Mouse (Mus musculus): Measurements from ENCODE around the gene Ap2a2. TPM values are rescaled to one million over a fixed set of nuclear protein-coding genes. Genes with fewer than 3 reads are reported as not detected.

The Ap2a2 gene
- polyA plus RNA-seq (2015; fragmentation: Nextera tagmentation; extraction: Ambion mirVana), result 86.6 and 93.4 TPM in 2 replicates

GRCm38 (mm10) chr7:141561682-141562391 lies at the start of gene Ap2a2:
Gene Ap2a2 (plus strand): TSS chr7:141562173.
- H3K4me1 ChIP-seq, result peaks cover 32% of the 10 kb centered on the region

GRCm38 (mm10) chr7:141517638-141518037 lies 44.3 kb upstream of the Ap2a2 start:
- H3K4me2 ChIP-seq (replicated peaks), result no peak overlapping the region
- H3K9me3 ChIP-seq, result no peaks in the 10 kb centered on the region
- peaks cover 3% of the 10 kb centered on the region; the same call in 1 of the 2 replicates for H3K4me1 ChIP-seq
- no peak overlapping the region for H3K4me3 ChIP-seq
- H3K9ac ChIP-seq, result no peak overlapping the region
- no peak for ATAC-seq (ENCODE audit: low FRiP score, low read depth)
- H3K27me3 ChIP-seq, result no peaks in the 10 kb centered on the region
- H3K36me3 ChIP-seq, result peaks cover 53% of the 10 kb centered on the region
- WGBS, result 82% methylated on average over 4 of the region's 4 CpGs
- no peak overlapping the region for H3K27ac ChIP-seq

More at GRCm38 (mm10) chr7:141561682-141562391, at the start of gene Ap2a2:
- Histone ChIP-seq H3K27me3 (no peaks in the 10 kb centered on the region), H3K36me3 (peaks cover 7% of the 10 kb centered on the region; the same call in 1 of the 2 replicates), H3K4me2 (replicated peaks) (peak within 1 kb of the TSS; percentile 89), H3K9ac (peak within 1 kb of the TSS; percentile 97), H3K4me3 (peak within 1 kb of the TSS; percentile 98), H3K27ac (peak within 1 kb of the TSS; percentile 89), H3K9me3 (no peaks in the 10 kb centered on the region)
- ATAC-seq (ENCODE audit: low FRiP score, low read depth), result peak; percentile 94
- WGBS, result under 1% methylated on average over 71 of the region's 72 CpGs

- WGBS, result 71% methylated on average over 5 of the region's 5 CpGs
- Histone ChIP-seq H3K4me1 (peaks cover 3% of the 10 kb centered on the region; the same call in 1 of the 2 replicates), H3K27me3 (no peaks in the 10 kb centered on the region), H3K4me2 (replicated peaks) (no peak overlapping the region), H3K27ac (no peak overlapping the region; the same call in 1 of the 2 replicates), H3K36me3 (peaks cover 51% of the 10 kb centered on the region), H3K4me3 (no peak overlapping the region), H3K9me3 (no peaks in the 10 kb centered on the region), H3K9ac (no peak overlapping the region)
- no peak for ATAC-seq (ENCODE audit: low FRiP score, low read depth)
These were observed 43.7 kb upstream of the Ap2a2 start for GRCm38 (mm10) chr7:141518296-141518695.

- Histone ChIP-seq H3K9me3 (no peaks in the 10 kb centered on the region), H3K4me3 (no peak overlapping the region), H3K4me2 (replicated peaks) (no peak overlapping the region), H3K27ac (no peak overlapping the region), H3K4me1 (peaks cover 3% of the 10 kb centered on the region; the same call in 1 of the 2 replicates), H3K36me3 (peaks cover 46% of the 10 kb centered on the region), H3K9ac (no peak overlapping the region), H3K27me3 (no peaks in the 10 kb centered on the region)
- no peak for ATAC-seq (ENCODE audit: low FRiP score, low read depth)
- 82% methylated on average over 3 of the region's 3 CpGs for WGBS
These were observed 43.0 kb upstream of the Ap2a2 start for GRCm38 (mm10) chr7:141518926-141519325.

GRCm38 (mm10) chr7:141519795-141520194 lies 42.2 kb upstream of the Ap2a2 start:
- H3K4me3 ChIP-seq, result no peak overlapping the region
- 95% methylated on average over 1 of the region's 1 CpGs for WGBS
- no peak overlapping the region for H3K4me2 ChIP-seq (replicated peaks)
- peaks cover 3% of the 10 kb centered on the region; the same call in 1 of the 2 replicates for H3K4me1 ChIP-seq
- no peaks in the 10 kb centered on the region for H3K9me3 ChIP-seq
- H3K9ac ChIP-seq, result no peak overlapping the region; the same call in 1 of the 2 replicates
- no peak overlapping the region for H3K27ac ChIP-seq
- peaks cover 46% of the 10 kb centered on the region for H3K36me3 ChIP-seq
- H3K27me3 ChIP-seq, result no peaks in the 10 kb centered on the region
- ATAC-seq (ENCODE audit: low FRiP score, low read depth), result no peak

GRCm38 (mm10) chr7:141523007-141523406 lies 39.0 kb upstream of the Ap2a2 start:
- WGBS, result 32% methylated on average over 4 of the region's 4 CpGs
- no peaks in the 10 kb centered on the region for H3K9me3 ChIP-seq
- H3K27me3 ChIP-seq, result no peaks in the 10 kb centered on the region
- peaks cover 3% of the 10 kb centered on the region; the same call in 1 of the 2 replicates for H3K4me1 ChIP-seq
- H3K4me3 ChIP-seq, result no peak overlapping the region
- H3K36me3 ChIP-seq, result peaks cover 42% of the 10 kb centered on the region; the same call in 1 of the 2 replicates
- ATAC-seq (ENCODE audit: low FRiP score, low read depth), result no peak
- no peak overlapping the region for H3K27ac ChIP-seq
- H3K9ac ChIP-seq, result no peak overlapping the region
- no peak overlapping the region for H3K4me2 ChIP-seq (replicated peaks)

- no peak overlapping the region for H3K27ac ChIP-seq
- no peaks in the 10 kb centered on the region for H3K9me3 ChIP-seq
- no peaks in the 10 kb centered on the region for H3K27me3 ChIP-seq
- no peak for ATAC-seq (ENCODE audit: low FRiP score, low read depth)
- no peak overlapping the region for H3K4me2 ChIP-seq (replicated peaks)
- H3K9ac ChIP-seq, result no peak overlapping the region
- 82% methylated on average over 4 of the region's 4 CpGs for WGBS
- H3K36me3 ChIP-seq, result peaks cover 51% of the 10 kb centered on the region
- H3K4me1 ChIP-seq, result no peaks in the 10 kb centered on the region
- H3K4me3 ChIP-seq, result no peak overlapping the region
These were observed 37.7 kb upstream of the Ap2a2 start for GRCm38 (mm10) chr7:141524271-141524670.

GRCm38 (mm10) chr7:141524760-141525579 lies 37.0 kb upstream of the Ap2a2 start:
- Histone ChIP-seq H3K36me3 (peaks cover 52% of the 10 kb centered on the region), H3K9ac (no peak overlapping the region), H3K9me3 (no peaks in the 10 kb centered on the region), H3K27me3 (no peaks in the 10 kb centered on the region), H3K4me1 (no peaks in the 10 kb centered on the region), H3K27ac (no peak overlapping the region), H3K4me3 (no peak overlapping the region), H3K4me2 (replicated peaks) (no peak overlapping the region)
- ATAC-seq (ENCODE audit: low FRiP score, low read depth), result peak; percentile 68
- WGBS, result 51% methylated on average over 6 of the region's 6 CpGs

GRCm38 (mm10) chr7:141525580-141525925 lies 36.4 kb upstream of the Ap2a2 start:
- H3K4me3 ChIP-seq, result no peak overlapping the region
- WGBS, result 91% methylated on average over 4 of the region's 4 CpGs

GRCm38 (mm10) chr7:141535570-141535969 lies 26.4 kb upstream of the Ap2a2 start:
- H3K4me3 ChIP-seq, result no peak overlapping the region
- WGBS, result 85% methylated on average over 1 of the region's 1 CpGs
- no peak overlapping the region for H3K4me2 ChIP-seq (replicated peaks)
- peaks cover 8% of the 10 kb centered on the region for H3K36me3 ChIP-seq
- peaks cover 18% of the 10 kb centered on the region for H3K4me1 ChIP-seq
- no peaks in the 10 kb centered on the region for H3K27me3 ChIP-seq
- no peaks in the 10 kb centered on the region for H3K9me3 ChIP-seq
- H3K9ac ChIP-seq, result 0 out of 2 replicates have a peak overlapping the region, but pooled peaks have one; percentile 4
- no peak for ATAC-seq (ENCODE audit: low FRiP score, low read depth)
- no peak overlapping the region for H3K27ac ChIP-seq

More at GRCm38 (mm10) chr7:141525580-141525925, 36.4 kb upstream of the Ap2a2 start:
- no peak for ATAC-seq (ENCODE audit: low FRiP score, low read depth)
- H3K4me2 ChIP-seq (replicated peaks), result no peak overlapping the region
- H3K27ac ChIP-seq, result no peak overlapping the region
- H3K9ac ChIP-seq, result no peak overlapping the region
- no peaks in the 10 kb centered on the region for H3K9me3 ChIP-seq
- H3K4me1 ChIP-seq, result no peaks in the 10 kb centered on the region
- peaks cover 52% of the 10 kb centered on the region for H3K36me3 ChIP-seq
- H3K27me3 ChIP-seq, result no peaks in the 10 kb centered on the region

GRCm38 (mm10) chr7:141538852-141539555 lies 23.0 kb upstream of the Ap2a2 start:
- ATAC-seq (ENCODE audit: low FRiP score, low read depth), result peak; percentile 33; the same call in 1 of the 2 replicates
- Histone ChIP-seq H3K9ac (peak overlapping the region; percentile 82), H3K9me3 (no peaks in the 10 kb centered on the region), H3K27ac (peak overlapping the region; percentile 78; the same call in 1 of the 2 replicates), H3K36me3 (no peaks in the 10 kb centered on the region), H3K4me3 (peak overlapping the region; percentile 76), H3K4me2 (replicated peaks) (peak overlapping the region; percentile 91), H3K4me1 (peaks cover 27% of the 10 kb centered on the region), H3K27me3 (no peaks in the 10 kb centered on the region)
- WGBS, result 11% methylated on average over 18 of the region's 18 CpGs

Data from limb, embryonic 13.5 days (tissue).